Mouse (Mus musculus): ENCODE data around the gene Nsf.
"Not testable (repeated sequence)": the region's sequence is repeated elsewhere in the genome, so short reads cannot be mapped to it uniquely, and the experiment has no call there.

The Nsf gene

DNA sequence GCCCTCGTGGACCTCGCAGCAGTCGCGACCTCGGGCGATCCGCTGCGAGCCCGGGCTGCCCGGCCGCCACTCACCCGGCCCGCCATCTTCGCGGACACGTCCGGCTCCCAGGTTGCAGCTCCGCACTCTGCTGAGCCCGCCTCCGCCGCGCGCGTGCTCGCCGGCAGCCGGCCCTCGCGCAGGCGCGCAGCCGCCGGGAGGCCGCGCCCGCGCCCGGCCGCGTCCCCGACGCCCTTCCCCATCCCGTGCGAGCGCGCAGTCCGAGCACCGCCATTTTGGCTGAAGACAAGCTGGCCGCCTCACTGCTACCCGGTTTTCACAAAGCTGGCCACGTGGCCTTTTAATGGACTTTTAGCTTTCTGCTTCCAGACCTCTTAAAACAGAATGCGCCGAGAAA is at the start of gene Nsf:
Gene Nsf, minus strand, starts transcription at position 161 of the 397 bp plus-strand sequence.
- peak; percentile 64 to 74 for DNase-seq (ENCODE audit: low read depth in 1 of 2, low spot score in 2 of 2)

DNA sequence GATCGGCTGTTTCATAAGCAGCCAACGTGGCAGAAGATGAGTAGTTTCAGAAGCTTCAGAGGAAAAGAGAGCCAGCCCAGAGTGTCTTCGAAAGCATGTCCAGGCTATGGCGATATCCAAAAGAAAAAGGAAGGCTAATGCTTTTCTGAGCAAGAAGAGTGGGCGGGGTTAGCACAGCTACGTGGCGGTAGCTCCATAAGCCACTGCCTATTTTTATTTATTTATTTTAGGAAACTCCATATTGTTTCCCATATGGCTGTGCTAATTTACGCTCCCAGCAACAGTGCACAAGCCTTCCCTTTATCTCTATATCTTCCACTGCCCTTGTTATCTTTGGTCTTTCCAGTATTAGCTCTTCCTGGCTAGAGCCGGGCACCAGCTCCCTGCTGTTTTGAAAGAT is 49.5 kb upstream of the Nsf start:
- no peak for DNase-seq (ENCODE audit: low read depth in 1 of 2, low spot score in 2 of 2)

DNA sequence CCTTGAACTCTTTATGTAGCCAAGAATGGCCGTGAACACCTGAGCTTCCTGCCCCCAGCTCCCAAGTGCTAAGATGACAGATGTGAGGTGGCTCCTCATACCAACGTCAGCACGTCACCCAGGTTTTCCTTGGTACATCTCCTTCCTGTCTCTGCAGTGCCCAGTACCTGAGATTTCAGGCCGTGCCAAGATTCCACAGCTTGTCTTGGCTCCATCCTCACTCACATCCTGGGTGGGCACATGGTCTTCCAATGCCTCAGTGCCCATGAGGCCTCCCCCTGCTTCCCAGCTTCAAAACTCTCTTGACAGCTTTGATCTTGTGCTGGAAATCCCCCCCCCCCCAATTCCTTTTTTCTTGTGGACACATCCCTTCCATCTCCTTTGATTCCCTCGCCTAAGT is 48.3 kb upstream of the Nsf start:
- no peak for DNase-seq (ENCODE audit: low read depth in 1 of 2, low spot score in 2 of 2)

DNA sequence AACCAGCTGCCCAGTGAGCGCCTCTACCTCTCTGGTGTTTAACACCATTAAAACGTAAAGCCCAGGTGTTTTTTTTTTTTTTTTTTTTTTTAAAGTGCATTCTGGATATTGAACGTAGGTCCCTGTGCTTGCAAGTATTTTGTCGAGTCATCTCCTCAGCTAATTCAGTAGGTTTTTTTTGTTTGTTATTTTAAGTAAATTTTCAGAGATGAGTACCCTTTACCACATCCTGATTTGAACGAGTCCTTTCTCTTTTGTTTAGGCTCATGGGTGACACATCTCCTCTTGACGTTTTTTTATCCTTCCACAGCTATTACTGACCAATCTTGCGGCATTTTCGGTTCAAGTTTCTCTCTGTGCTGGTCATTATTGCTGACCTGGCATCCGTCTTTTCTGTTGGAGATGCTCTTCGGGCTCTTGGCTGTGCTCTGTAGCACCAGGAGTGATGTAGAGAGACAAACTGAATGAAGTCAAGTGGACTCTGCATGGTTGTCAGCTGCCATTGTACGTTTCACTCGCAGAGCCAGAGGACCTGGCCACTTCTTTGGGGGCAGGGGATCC is 47.6 kb upstream of the Nsf start:
- no peak for DNase-seq (ENCODE audit: low read depth in 1 of 2, low spot score in 2 of 2)

DNA sequence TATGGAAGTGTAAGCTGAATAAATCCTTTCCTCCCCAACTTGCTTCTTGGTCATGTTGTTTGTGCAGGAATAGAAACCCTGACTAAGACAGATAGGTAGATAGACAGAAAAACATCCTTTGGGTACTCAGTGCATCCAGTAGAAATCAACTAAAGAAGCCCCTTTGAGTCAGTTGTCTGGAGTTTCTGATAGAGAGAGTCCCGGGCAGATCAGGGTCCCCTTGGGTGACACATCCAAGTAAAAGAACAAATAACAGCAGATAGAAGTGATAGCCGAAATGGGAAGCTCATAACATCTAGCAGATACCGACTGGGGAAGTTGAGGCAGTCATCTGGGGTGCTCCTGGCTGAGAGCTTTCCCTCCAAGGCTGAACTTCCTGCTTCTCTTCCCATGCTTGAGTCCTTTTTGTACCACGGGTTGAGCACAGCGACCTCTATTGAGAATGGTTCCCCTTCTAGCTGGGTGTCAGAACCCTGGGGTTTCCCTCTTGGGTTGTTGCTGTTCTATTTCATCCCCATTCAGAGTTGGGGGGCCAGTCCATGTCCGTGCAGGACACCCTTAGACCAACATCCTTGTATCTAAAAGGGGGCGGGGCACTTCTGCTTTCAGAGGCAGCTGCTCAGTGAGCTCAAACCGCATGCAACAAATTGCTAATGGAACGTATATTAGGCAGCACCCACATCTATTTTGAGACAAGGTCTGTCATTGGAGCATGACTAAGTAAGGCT is 47.0 kb upstream of the Nsf start:
- peak; percentile 73 to 77 for DNase-seq (ENCODE audit: low read depth in 1 of 2, low spot score in 2 of 2)

DNA sequence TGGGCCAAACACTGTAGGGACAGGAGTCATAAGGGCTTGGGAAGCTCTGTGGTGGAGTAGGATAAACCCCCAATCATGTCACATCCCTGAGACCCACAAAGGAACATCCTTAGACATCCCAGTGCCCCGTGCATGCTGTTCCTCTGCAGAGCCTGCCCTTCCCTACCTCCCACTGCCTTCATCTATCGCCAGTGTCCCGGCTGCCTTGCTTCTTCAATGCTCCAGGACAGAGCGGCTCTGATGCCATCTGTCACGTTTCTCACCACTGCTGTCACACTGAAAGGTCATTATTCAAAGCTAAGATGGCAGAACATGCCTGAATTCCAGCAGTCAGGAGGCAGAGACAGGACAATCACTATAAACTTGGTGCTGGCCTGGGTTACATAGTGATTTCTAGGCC is 44.9 kb upstream of the Nsf start:
- DNase-seq (ENCODE audit: low read depth in 1 of 2, low spot score in 2 of 2): no peak

DNA sequence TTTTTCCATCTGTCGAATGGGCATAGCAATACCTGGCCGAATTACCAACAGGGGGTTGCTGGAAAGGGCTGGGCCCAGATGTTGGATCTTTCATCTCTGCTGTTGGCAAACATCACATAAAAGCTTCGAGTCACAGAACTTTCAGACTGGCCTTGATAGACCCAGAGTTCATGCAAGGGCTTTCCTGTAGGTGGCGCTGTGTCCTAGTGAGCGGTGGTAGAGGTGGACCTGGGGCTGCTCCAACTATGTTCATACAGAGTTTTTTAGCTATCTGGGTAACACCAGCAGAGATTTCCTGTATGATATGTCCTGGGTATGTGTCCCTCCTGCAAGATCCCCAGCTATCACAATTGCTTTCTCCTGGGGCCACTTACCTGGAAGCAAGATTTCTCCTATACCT is 43.5 kb upstream of the Nsf start:
- peak in 1 of 2 experiments; percentile 64 for DNase-seq (ENCODE audit: low read depth in 1 of 2, low spot score in 2 of 2)

DNA sequence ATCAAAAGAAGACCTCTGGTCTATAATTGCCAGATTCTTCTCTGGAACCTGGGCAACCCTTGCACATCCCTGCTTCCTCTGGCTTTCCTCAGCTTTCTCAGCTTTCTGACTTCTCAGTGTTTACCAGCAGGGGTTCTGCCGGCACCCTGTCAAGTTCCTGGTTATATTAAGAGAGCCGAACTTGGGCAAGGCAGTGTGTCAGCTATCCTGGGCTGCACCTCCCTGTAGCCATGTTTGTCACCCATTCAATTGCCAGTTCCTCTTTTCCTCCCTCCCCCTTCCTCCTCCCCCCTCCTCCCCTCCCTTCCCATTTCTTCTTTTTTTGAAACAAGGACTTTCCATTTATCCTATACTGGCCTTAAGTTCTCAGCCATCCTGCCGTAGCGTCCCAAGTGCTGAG is 38.8 kb upstream of the Nsf start:
- no peak for DNase-seq (ENCODE audit: low read depth in 1 of 2, low spot score in 2 of 2)

DNA sequence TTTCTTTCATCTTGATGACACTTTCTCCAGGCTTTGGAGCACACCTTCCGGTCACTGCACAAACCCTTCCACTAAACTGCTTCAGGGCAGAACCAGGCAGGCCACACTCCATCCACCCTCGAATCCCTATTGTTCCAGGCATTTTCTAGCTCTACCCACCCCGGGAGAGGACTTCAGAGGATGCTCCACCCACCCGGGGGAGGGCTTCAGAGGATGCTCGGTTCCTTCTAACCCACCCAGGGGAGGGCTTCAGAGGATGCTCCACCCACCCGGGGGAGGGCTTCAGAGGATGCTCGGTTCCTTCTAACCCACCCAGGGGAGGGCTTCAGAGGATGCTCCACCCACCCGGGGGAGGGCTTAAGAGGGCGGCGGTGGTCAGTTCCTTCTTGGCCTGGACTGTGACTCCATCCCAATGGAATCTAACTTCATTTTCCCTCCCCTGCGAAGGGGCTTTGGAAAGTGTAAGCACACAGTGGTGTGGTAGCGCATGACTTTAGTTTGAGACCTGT is 36.2 kb upstream of the Nsf start:
- DNase-seq (ENCODE audit: low read depth in 1 of 2, low spot score in 2 of 2): not testable (repeated sequence)

DNA sequence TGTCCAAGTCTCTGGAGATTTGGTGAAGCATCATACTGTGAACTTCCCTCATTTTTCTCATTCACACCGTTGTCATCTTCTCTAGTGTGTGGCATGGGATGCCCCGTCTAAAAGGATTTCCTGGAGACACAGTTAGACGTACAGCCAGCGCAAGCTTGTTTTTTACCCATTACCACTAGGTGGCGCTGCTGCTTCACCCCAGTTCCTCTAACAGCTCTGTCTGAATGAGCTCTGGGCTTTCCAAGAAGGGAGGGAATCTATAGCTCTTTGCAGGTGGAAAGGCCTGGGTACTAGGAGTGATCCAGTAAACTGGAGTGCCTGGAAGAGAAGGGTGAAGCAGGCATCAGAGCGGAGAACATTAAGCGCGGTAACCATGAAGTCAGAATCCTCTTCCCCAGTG is 33.6 kb upstream of the Nsf start:
- peak; percentile 28 to 64 for DNase-seq (ENCODE audit: low read depth in 1 of 2, low spot score in 2 of 2)

DNA sequence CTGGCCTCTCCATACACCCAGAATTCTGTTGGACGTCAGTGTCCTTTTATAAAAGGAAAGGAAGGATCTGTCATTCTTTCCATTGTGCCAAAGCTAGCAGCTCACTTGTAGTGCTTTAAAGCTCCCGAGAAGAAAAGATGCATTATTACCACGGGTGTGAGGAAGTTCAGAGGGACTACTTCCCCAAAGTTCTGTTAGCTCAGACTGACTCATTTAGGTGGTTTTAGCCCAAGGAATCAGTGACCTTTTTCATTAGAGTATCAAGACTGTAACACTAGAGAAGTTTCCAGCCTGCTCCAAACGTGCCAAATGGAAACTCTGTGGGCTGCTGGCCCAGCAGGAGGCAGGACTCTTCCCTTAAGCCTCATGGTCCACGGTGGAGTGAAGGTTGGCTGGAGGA is 30.2 kb upstream of the Nsf start:
- no peak for DNase-seq (ENCODE audit: low read depth in 1 of 2, low spot score in 2 of 2)

DNA sequence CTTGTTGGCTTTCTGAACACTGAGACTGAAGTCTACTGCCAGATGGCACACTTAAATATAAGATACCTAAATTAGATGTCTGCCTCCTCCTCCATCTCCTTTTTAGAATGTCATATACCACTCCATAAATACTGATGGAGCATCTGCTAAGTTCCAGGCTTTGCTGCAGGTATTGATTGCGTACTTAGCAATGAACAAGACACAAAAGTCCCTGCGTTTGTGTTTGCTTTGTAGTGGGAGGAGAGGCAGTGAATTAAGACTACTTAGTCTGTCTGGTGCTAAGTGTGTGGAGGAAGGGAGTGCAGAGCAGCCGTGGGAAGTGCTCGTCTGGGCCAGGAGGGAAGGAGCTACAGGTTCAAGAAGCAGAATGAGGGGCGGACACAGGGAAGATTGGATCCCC is 28.0 kb upstream of the Nsf start:
- DNase-seq (ENCODE audit: low read depth in 1 of 2, low spot score in 2 of 2): no peak

DNA sequence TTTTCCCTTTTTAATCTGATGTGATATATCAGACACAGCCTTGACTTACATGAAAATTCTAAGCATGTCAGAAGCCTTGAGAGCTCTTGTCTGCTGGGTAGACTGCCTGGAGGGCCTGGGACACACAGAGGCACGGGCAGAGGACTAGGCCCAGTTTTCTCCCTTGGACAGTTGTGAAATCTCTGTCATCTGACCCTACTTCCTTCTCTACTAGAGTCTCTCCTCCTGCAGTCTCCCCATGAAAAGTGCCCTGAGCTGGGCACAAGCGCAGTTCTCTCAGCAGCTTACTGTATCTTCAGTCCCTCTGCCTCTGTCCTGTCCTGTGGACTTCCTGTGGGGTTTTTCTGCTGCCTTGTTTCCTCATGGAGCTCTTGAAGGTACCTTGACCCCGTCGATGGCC is 25.5 kb upstream of the Nsf start:
- DNase-seq (ENCODE audit: low read depth in 1 of 2, low spot score in 2 of 2): peak in 1 of 2 experiments; percentile 51

DNA sequence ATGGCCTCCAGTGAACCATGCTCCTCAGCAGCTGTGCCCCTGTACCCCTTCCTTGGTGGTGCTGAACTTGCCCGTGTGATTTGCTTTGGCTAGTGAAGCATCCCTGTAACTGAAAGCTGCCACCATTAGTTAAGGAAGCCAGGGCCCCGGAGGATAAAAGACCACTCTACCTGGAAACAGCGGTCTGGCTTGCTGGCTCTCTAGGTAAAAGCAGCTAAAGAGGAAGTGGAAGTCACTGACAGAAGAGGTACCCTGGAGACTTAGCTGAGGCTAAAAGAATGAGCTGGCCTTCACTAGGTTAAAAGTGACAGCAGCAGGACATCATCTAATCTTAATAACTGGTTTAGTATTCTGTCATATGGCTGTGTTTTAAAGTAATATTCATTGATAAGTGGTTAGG is 17.0 kb upstream of the Nsf start:
- no peak for DNase-seq (ENCODE audit: low read depth in 1 of 2, low spot score in 2 of 2)

DNA sequence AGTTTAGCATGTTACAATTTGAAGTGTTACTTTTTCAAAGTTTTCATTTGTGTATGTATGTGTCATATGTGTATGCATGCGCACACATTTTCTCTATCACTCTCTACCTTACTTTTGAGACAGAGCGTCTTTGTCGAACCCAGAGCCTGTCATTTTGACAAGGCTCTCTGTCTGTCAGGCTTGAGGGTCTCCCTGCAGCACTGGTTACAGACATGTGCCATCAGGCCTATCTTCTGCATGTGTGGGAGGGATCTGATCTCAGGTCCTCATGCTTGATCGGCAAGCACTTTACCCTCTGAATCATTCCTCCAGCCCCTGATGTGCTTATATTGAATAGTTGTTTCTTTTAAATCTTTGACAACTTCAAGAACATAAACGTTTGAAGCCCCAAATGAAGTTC is 15.4 kb upstream of the Nsf start:
- no peak for DNase-seq (ENCODE audit: low read depth in 1 of 2, low spot score in 2 of 2)

DNA sequence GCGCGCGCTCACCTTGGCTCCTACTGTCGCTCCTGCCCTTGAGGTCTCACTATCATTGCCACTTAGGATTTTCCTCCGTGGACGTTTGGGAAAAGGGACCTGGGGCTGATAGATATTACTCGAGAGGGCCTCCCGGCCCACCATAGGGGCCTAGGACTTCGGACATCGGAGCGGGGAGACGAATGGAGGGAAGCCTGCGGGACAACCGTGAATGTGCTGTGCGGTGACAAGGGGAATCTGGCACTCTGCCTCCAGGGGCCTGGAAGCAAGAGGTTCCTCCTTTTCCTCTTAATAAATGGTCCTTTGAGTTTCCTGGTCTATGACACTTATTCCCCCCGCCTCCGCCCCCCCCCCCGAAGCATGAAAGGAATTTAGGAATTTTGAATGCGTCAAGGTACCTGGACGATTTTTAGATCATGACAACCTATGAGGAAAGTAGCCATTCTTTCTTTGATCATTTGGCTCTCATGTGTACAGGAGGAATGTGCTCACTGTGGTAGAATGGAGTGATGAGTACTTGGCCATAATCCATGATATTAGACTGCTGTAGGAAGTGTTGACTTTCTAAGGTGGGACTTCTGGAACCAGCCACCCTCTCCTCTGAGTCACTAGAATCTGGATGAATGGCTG is 13.4 kb upstream of the Nsf start:
- DNase-seq (ENCODE audit: low read depth in 1 of 2, low spot score in 2 of 2): no peak

DNA sequence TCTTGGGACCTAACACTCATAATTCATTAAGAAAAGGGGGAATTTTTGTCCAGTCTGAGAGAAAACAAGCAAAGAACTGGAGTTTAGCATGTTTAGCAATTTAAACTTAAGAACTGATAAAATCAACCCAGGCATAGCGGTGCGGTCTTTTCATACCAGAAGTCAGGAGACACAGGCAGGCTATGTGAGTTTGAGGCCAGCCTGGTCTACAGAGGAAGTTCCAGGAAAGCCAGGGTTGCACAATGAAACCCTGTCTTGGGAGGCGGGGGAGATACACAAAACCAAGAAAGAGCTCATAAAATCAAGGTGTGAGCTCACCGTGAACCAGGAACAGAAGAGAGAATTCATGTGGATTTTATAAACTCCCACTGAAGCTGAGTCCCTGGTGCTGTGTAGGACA is 3.0 kb upstream of the Nsf start:
- DNase-seq (ENCODE audit: low read depth in 1 of 2, low spot score in 2 of 2): no peak

DNA sequence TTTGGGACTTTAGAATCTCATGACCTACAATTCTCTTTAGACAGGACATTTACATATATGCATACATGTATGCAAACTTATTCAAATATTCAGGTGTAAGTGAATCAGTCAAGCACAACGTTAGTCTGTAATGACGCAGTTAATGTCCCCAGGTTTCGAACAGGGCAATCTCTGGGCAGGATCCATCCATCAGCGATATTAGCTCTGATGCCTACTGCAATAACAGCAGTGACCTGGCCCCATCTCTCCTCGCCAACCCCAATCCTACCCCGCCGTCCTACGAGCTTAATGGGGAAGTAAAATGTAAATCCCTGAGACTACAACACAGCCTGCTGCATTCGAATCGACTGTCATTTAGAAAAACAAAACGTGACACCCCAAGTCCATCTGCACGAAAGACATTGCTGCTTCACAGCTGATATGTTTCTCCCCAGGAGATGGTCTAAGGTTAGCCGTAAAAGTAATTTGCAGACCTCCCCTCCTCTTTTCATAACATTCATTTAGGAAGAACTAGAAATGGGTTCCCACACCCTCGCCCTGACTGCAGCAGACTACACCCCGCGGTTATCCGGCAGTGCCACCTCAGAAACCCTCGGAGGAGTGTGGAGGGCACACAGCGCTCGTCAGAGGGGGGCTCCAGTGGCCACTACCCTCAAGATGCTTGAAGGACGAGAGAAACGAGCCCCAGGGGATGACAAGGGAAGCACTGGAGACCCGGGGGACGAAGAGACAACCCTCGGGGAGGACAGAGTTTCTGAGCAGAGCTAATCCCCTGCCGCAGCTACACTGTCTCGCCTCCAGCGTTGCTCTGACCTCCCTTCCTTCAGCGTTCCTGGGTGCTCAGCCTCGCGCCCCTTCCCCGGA is 592 bp downstream of the Nsf start:
- peak in 1 of 2 experiments; percentile 3 for DNase-seq (ENCODE audit: low read depth in 1 of 2, low spot score in 2 of 2)

DNA sequence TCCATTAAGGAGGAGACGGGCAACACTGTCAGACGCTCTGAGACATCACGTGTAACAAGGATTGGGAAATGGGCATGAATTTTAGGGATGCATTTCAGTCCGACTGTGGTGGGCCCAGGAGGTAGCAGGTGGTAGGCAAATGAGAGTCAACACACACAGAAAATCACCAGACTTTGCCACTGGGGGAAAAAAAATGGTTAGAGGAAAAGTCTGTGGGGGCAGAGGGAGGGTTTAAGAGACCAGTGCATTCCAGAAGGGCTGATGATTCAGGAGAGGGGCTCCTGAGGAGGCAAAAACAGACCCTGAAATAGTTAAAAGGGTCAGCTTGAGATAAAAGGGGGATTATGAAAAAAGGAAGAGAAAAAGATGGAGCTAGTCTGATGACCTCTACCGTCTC is 1.2 kb downstream of the Nsf start:
- no peak for DNase-seq (ENCODE audit: low read depth in 1 of 2, low spot score in 2 of 2)

DNA sequence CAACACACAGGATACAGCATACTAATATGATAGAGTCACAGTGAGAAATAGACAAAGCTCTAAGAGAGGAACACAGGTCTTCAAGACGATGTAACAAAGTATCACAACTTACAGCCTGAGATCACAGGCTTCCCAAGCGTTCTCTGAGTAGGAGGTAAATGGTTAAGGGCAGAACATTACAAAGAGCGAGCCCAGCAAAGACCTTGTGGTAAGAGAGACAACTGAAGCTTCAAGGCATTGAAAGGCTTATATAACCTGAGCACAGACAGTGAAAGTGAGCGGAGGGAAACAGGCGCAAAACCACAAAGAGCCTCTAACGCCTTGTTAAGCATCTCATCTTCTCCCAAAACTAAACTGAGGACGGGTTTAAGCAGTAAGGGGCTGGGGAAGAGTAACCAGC is 2.8 kb downstream of the Nsf start:
- no peak for DNase-seq (ENCODE audit: low read depth in 1 of 2, low spot score in 2 of 2)

DNA sequence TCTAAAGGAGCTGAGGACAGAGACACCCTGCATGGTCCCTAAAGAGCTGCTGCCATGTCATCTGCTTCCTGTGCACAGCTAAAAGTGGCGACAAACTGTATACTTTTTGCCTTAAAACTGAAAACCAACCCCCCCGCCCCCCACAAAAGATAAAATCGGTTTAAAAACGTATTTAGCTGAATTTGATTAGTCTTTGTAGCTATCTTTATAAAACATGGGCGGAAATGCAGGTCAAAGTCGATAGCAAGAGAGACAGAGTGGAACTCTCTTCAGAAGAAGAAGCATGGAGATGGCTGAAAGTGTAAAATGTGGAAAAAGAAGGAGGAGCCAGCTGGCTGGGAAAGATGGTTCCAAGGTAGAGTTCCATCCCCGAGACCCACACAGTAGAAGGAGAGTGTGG is 4.9 kb downstream of the Nsf start:
- no peak for DNase-seq (ENCODE audit: low read depth in 1 of 2, low spot score in 2 of 2)

DNA sequence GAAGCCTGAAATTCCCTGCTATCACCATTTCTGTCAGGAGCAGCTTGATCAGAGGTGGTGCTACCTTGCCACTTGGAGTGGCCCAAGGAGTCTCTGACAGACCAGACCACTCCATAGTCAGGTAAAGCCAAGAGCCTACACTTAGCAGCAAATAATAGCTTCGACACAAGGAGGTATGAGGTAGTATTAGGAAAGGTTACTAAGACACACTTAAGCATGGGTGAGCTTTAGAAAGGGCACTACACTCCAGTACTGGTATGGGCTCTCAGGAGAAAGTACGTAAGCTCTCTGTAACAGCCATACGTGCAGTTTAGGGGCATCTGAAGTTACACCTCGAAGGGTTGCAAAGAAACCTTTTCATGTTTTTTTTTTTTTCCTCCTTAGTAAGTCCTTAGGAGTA is 11.1 kb downstream of the Nsf start:
- no peak for DNase-seq (ENCODE audit: low read depth in 1 of 2, low spot score in 2 of 2)
